Mouse (Mus musculus) kidney, embryonic 15.5 days (tissue): ENCODE data around the gene Zfp282. TPM values are rescaled to one million over a fixed set of nuclear protein-coding genes. Genes with fewer than 3 reads are reported as not detected.

Experiments used
- ATAC-seq: fragments of 200-750 bp; cut with Nextera tagmentation; replicated peaks from 2 replicates; pipeline ENCODE4 v1.8.0; 2017; ENCODE audit warnings: moderate TSS enrichment; ENCODE audit not compliant: low FRiP score
- H3K27ac ChIP-seq: fragments of 300-500 bp; sonication (generic); 2 replicates; pipeline ENCODE4 v1.5.1; 2015; ENCODE audit warnings: mild to moderate bottlenecking, inconsistent platforms
- H3K27me3 ChIP-seq: fragments of 300-500 bp; sonication (generic); 2 replicates; pipeline ENCODE4 v1.6.1; 2015; ENCODE audit warnings: inconsistent platforms
- H3K36me3 ChIP-seq: fragments of 300-500 bp; sonication (generic); 2 replicates; pipeline ENCODE4 v1.6.1; 2015; ENCODE audit warnings: inconsistent platforms
- H3K4me1 ChIP-seq: fragments of 300-500 bp; sonication (generic); 2 replicates; pipeline ENCODE4 v1.6.1; 2015; ENCODE audit warnings: inconsistent platforms
- H3K4me2 ChIP-seq: fragments of 300-500 bp; sonication (generic); 2 replicates; pipeline ENCODE4 v1.6.1; 2015; ENCODE audit warnings: moderate library complexity, mild to moderate bottlenecking, inconsistent platforms
- H3K4me3 ChIP-seq: fragments of 300-500 bp; sonication (generic); replicated peaks from 2 replicates; pipeline ENCODE4 v1.5.1; 2015; ENCODE audit warnings: mild to moderate bottlenecking, inconsistent platforms
- H3K9ac ChIP-seq: fragments of 300-500 bp; sonication (generic); 2 replicates; pipeline ENCODE4 v1.6.1; 2015; ENCODE audit warnings: mild to moderate bottlenecking, inconsistent platforms
- H3K9me3 ChIP-seq: fragments of 300-500 bp; sonication (generic); replicated peaks from 2 replicates; pipeline ENCODE4 v1.6.1; 2016; ENCODE audit warnings: inconsistent platforms
- WGBS: fragments of 180-500 bp; shearing (Covaris S2); methylation state at CpG from one replicate; pipeline ENCODE4 v1.1.7; 2015; ENCODE audit warnings: mixed read lengths; 5-methylcytosine and 5-hydroxymethylcytosine counted together
- polyA plus RNA-seq: library from polyadenylated mRNA; unstranded; fragments of >200 nt; fragmentation: Nextera tagmentation; extraction: Ambion mirVana; gene quantifications from 2 replicates; pipeline ENCODE4 v1.2.1, GENCODE M21; 2015

Zfp282 gene
- polyA plus RNA-seq, 1 experiment from 2014 or later = 18.0 TPM

DNA sequence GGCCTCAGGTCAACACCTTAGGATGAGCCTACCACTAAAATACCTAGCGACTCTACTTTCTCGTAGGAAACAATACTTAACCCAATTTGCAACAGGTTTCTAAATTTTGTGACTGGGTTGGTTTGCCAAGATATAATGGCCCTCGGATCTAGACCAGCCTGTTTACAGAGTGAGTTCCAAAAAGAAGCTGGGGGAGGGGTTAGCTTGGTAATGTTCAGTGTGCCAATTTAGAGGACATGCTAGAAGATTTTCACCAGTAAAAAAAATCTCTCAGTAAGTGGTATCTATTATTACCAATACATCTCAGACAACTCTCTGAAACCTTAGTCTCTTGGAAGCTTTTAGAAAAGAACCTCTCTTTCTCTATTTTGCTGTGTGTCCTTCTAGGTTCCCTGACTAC lies 66.7 kb downstream of the Zfp282 start:
- no peak for ATAC-seq
- H3K4me1 ChIP-seq = peaks cover 14% of the 10 kb centered on the region
- 71% methylated on average over 3 of the region's 3 CpGs for WGBS

DNA sequence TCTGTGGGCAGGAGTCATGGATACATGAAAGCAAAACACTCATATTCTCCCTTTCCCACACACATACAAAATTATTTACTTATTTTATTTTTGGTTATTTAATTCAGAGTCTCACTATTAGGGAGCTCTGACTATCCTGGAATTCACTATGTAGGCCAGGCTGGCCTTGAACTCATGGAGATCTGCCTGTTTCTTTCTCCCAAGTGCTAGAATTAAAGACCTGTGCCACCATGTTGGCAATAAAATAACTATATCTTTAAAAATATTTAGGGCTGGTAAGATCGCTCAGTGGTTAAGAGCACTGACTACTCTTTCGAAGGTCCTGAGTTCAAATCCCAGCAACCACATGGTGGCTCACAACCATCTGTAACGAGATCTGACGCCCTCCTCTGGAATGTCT lies 70.4 kb downstream of the Zfp282 start:
- H3K9me3 ChIP-seq = no peaks in the 10 kb centered on the region
- no peak for ATAC-seq
- peaks cover 27% of the 10 kb centered on the region for H3K36me3 ChIP-seq
- H3K27ac ChIP-seq = no peak overlapping the region
- 92% methylated on average over 4 of the region's 4 CpGs for WGBS
- H3K4me1 ChIP-seq = peaks cover 12% of the 10 kb centered on the region
- H3K9ac ChIP-seq = no peak overlapping the region
- no peaks in the 10 kb centered on the region for H3K27me3 ChIP-seq
- H3K4me3 ChIP-seq = no peak overlapping the region
- no peak overlapping the region for H3K4me2 ChIP-seq

More for the DNA sequence above, 66.7 kb downstream of the Zfp282 start:
- Histone ChIP-seq H3K9me3 (no peaks in the 10 kb centered on the region), H3K9ac (peak overlapping the region; percentile 70; the same call in 1 of the 2 replicates), H3K27ac (peak overlapping the region; percentile 64; the same call in 1 of the 2 replicates), H3K36me3 (peaks cover 22% of the 10 kb centered on the region), H3K4me3 (peak overlapping the region; percentile 51), H3K4me2 (peak overlapping the region; percentile 81), H3K27me3 (no peaks in the 10 kb centered on the region)

DNA sequence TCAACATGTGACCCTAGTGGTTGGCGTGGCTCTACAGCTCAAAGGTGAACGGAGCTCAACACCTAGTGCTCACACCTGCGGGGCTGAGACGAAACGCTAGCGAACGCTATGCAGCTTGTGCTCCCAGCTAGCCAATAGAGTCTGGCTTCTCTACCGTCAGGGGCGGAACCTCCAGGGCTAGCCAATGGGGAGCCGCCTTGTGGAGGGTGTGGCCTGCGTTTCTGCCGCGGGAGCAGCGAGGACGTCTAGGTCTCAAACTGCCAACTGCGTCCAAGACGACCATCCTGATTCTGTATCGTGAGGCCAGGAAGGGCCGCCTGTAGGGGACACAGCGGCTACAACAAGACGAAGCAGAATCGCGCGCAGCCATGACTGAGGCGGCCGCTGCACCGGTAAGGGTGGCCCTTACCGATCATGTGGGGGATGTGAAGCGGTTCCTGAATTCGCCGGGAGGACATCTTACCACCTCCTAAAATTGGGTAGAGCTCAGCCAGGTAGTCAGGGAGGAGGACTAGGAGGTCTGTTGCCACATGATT lies 76.3 kb downstream of the Zfp282 start, which contains the start of gene Zfp956:
Zfp956 (plus strand) TSS at position 200 of the 536 bp plus-strand sequence.
- H3K4me1 ChIP-seq = peaks cover 14% of the 10 kb centered on the region
- H3K4me2 ChIP-seq = peak within 1 kb of the TSS; percentile 87
- H3K27ac ChIP-seq = peak within 1 kb of the TSS; percentile 85
- peak within 1 kb of the TSS; percentile 84 for H3K9ac ChIP-seq
- peak within 1 kb of the TSS; percentile 78 for H3K4me3 ChIP-seq
- under 1% methylated on average over 31 of the region's 31 CpGs for WGBS
- H3K27me3 ChIP-seq = no peaks in the 10 kb centered on the region
- ATAC-seq = peak; percentile 99
- H3K9me3 ChIP-seq = no peaks in the 10 kb centered on the region
- peaks cover 25% of the 10 kb centered on the region for H3K36me3 ChIP-seq

DNA sequence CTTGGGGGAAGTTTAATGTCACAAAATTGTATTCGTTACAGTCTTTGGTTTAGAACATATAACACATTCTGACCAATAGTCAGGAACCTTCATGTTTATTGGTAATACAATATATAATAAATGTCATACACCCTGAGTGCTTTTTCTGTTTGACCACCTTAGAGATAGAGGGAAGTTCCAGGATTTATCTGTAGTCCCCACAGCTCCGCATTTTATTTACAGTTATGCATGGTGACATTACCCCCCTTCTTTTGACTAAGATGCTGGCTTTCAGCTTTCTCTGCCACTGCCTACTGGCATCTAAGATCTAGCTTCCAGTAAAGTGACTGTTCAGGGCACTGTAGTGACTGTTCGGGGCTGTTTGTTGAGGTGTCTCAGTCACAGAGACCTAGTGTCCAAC lies 77.4 kb downstream of the Zfp282 start:
- Histone ChIP-seq H3K4me3 (0 out of 2 replicates have a peak overlapping the region, but pooled peaks have one; percentile 78), H3K27ac (no peak overlapping the region), H3K9me3 (no peaks in the 10 kb centered on the region), H3K4me1 (peaks cover 14% of the 10 kb centered on the region), H3K9ac (no peak overlapping the region), H3K27me3 (no peaks in the 10 kb centered on the region), H3K4me2 (peak overlapping the region; percentile 87), H3K36me3 (peaks cover 32% of the 10 kb centered on the region)
- no peak for ATAC-seq
- WGBS = 84% methylated on average over 3 of the region's 3 CpGs

DNA sequence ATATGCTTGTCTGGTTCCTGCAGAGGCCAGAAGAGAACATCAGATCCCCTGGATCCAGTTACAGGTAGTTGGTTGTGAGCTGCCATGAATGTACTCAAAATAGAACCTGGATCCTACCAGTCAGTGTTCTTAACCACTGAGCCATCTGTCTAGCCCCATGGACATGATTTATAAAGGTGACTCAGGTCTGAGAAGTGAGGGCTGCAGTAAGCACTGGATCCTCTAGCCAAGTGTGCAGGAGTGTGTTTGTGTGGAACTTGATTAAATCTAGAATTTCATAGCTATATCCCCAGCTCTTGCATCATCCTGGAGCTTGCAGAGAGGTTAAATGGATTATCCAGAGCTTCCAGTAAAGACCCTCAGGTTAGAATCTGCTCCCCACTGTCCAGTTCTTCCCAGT lies 80.8 kb downstream of the Zfp282 start:
- H3K27me3 ChIP-seq = no peaks in the 10 kb centered on the region
- H3K9me3 ChIP-seq = no peaks in the 10 kb centered on the region
- no peak overlapping the region for H3K4me2 ChIP-seq
- H3K9ac ChIP-seq = no peak overlapping the region
- no peak for ATAC-seq
- H3K4me1 ChIP-seq = peaks cover 13% of the 10 kb centered on the region
- H3K4me3 ChIP-seq = no peak overlapping the region
- no peak overlapping the region for H3K27ac ChIP-seq
- H3K36me3 ChIP-seq = peaks cover 50% of the 10 kb centered on the region

Other genes with a start within 250 kb of the Zfp282 start
- 353 TPM in 2 replicates for gene Pdia4, start 63.8 kb upstream of the Zfp282 start, polyA plus RNA-seq
- gene Zfp786, start 46.3 kb upstream of the Zfp282 start, polyA plus RNA-seq = 3.7 and 4.1 TPM in 2 replicates
- gene Zfp398, start 41.5 kb upstream of the Zfp282 start, polyA plus RNA-seq = 9.5 and 10.1 TPM in 2 replicates
- 19.3 and 20.6 TPM in 2 replicates for gene Zfp212, start 43.3 kb downstream of the Zfp282 start, polyA plus RNA-seq
- gene Zfp956, start 76.2 kb downstream of the Zfp282 start, polyA plus RNA-seq = 9.0 and 10.7 TPM in 2 replicates
- 8.9 and 9.8 TPM in 2 replicates for gene Zfp777, start 171.7 kb downstream of the Zfp282 start, polyA plus RNA-seq
- 19.1 and 24.0 TPM in 2 replicates for gene Zfp746, start 209.4 kb downstream of the Zfp282 start, polyA plus RNA-seq